Mouse (Mus musculus) hematopoietic stem cell, adult 5-6 weeks (primary cell): ENCODE results near the gene Slc5a5. TPM values are rescaled to one million over a fixed set of nuclear protein-coding genes. Genes with fewer than 3 reads are reported as not detected.
A peak's percentile ranks its signal among the peaks of the same experiment; 100 is the strongest.

Experiments used
- ATAC-seq, 2 experiments: fragments of 125-278 bp in 1 of 2; replicated peaks in 1 of 2; 2 replicates each; pipeline ENCODE4 v1.8.0; 2016 to 2017; ENCODE audit warnings: inconsistent platforms in 2 of 2, mild to moderate bottlenecking in 2 of 2, moderate number of reproducible peaks in 2 of 2, low read depth in 1 of 2, moderate TSS enrichment in 1 of 2; ENCODE audit not compliant: low FRiP score in 2 of 2, poor library complexity in 2 of 2, severe bottlenecking in 2 of 2, insufficient read depth in 1 of 2, low TSS enrichment in 1 of 2
- total RNA-seq: library from RNA; stranded (forward); fragments of 172-1452, 232-1000 nt; gene quantifications from 2 replicates; pipeline ENCODE4 v1.2.3, GENCODE M21; 2017

The Slc5a5 gene
- total RNA-seq, 1 experiment from 2014 or later, result not detected

GRCm38 (mm10) chr8:70869601-70870041 is 22.9 kb downstream of the Slc5a5 start:
- ATAC-seq, result peak; percentile 44 to 46; a peak in 3 of 4 replicates

- ATAC-seq, result no peak
Measured at GRCm38 (mm10) chr8:70869199-70869571, 23.4 kb downstream of the Slc5a5 start.

GRCm38 (mm10) chr8:70868559-70869198 is 23.9 kb downstream of the Slc5a5 start:
- ATAC-seq, result peak; percentile 19 to 29; a peak in 2 of 4 replicates

GRCm38 (mm10) chr8:70866566-70866965 is 26.0 kb downstream of the Slc5a5 start:
- ATAC-seq, result no peak

GRCm38 (mm10) chr8:70866001-70866520 is 26.5 kb downstream of the Slc5a5 start:
- no peak for ATAC-seq

- peak; percentile 71 to 74 for ATAC-seq
Measured at GRCm38 (mm10) chr8:70865350-70866000, 27.1 kb downstream of the Slc5a5 start.

GRCm38 (mm10) chr8:70864712-70865221 is 27.8 kb downstream of the Slc5a5 start:
- ATAC-seq, result no peak

- ATAC-seq, result no peak
Measured at GRCm38 (mm10) chr8:70863956-70864711, 28.4 kb downstream of the Slc5a5 start.

GRCm38 (mm10) chr8:70862824-70863641 is 29.5 kb downstream of the Slc5a5 start, which contains the start of gene Kcnn1:
Kcnn1 (minus strand) TSS chr8:70863258.
- ATAC-seq, result no peak

- ATAC-seq, result no peak
Measured at GRCm38 (mm10) chr8:70857516-70857915, 35.0 kb downstream of the Slc5a5 start.

- no peak; a peak in 1 of 4 replicates for ATAC-seq
Measured at GRCm38 (mm10) chr8:70856541-70857197, 35.9 kb downstream of the Slc5a5 start.

- ATAC-seq, result no peak
Measured at GRCm38 (mm10) chr8:70856028-70856427, 36.5 kb downstream of the Slc5a5 start.

- ATAC-seq, result peak; percentile 91 to 94
Measured at GRCm38 (mm10) chr8:70853863-70854262, 38.7 kb downstream of the Slc5a5 start.

- ATAC-seq, result no peak
Measured at GRCm38 (mm10) chr8:70852595-70853231, 39.8 kb downstream of the Slc5a5 start.

- ATAC-seq, result no peak
Measured at GRCm38 (mm10) chr8:70851837-70852236, 40.7 kb downstream of the Slc5a5 start.

GRCm38 (mm10) chr8:70850947-70851346 is 41.6 kb downstream of the Slc5a5 start:
- ATAC-seq, result no peak
